Mouse (Mus musculus) erythroblast, adult 5-6 weeks (primary cell): Measurements from ENCODE around the gene Ppp1cb. TPM values are rescaled to one million over a fixed set of nuclear protein-coding genes. Genes with fewer than 3 reads are reported as not detected.

Source experiments
- total RNA-seq, 2 experiments: library from RNA; stranded (forward) in 1 of 2; stranded (reverse) in 1 of 2; fragments of 150-400 nt in 1 of 2; fragments of 200-764, 138-1000 nt in 1 of 2; gene quantifications; 2 replicates each; pipeline versions ENCODE4 v1.2.3 to v1.2.4; 2015 to 2017; ENCODE audit warnings: low replicate concordance in 2 of 2

Gene Ppp1cb
- total RNA-seq, 2 experiments from 2014 or later: 473 to 929 TPM

Other genes with a start within 250 kb of the Ppp1cb start
- gene Plb1, start 226.1 kb upstream of the Ppp1cb start, total RNA-seq (2015; ENCODE audit: low replicate concordance): not detected in 2 replicates
- gene Plb1, start 226.1 kb upstream of the Ppp1cb start, total RNA-seq (2017; ENCODE audit: low replicate concordance): 0.42 TPM in 1 of 2 replicates, not detected in the other
- not detected in 2 replicates for gene Yes1, start 152.3 kb downstream of the Ppp1cb start, total RNA-seq (2015; ENCODE audit: low replicate concordance)
- gene Yes1, start 152.3 kb downstream of the Ppp1cb start, total RNA-seq (2017; ENCODE audit: low replicate concordance): 0.34 and 0.98 TPM in 2 replicates